Mouse (Mus musculus) midbrain, embryonic 15.5 days (tissue): ENCODE measurements around the gene Rhcg. TPM values are rescaled to one million over a fixed set of nuclear protein-coding genes. Genes with fewer than 3 reads are reported as not detected.

ENCODE experiments used
- ATAC-seq: fragments of 200-750 bp; cut with Nextera tagmentation; replicated peaks from 2 replicates; pipeline ENCODE4 v1.8.0; 2017; ENCODE audit warnings: moderate TSS enrichment
- H3K27ac ChIP-seq: fragments of 300-500 bp; sonication (generic); 2 replicates; pipeline ENCODE4 v1.5.1; 2015; ENCODE audit warnings: mild to moderate bottlenecking, inconsistent platforms
- H3K27me3 ChIP-seq: fragments of 300-500 bp; sonication (generic); replicated peaks from 2 replicates; pipeline ENCODE4 v1.6.1; 2015; ENCODE audit warnings: inconsistent platforms
- H3K36me3 ChIP-seq: fragments of 300-500 bp; sonication (generic); replicated peaks from 2 replicates; pipeline ENCODE4 v1.6.1; 2015; ENCODE audit warnings: inconsistent platforms
- H3K4me1 ChIP-seq: fragments of 300-500 bp; sonication (generic); 2 replicates; pipeline ENCODE4 v1.6.1; 2015; ENCODE audit warnings: inconsistent platforms
- H3K4me2 ChIP-seq: fragments of 300-500 bp; sonication (generic); 2 replicates; pipeline ENCODE4 v1.6.1; 2015; ENCODE audit warnings: inconsistent platforms, mild to moderate bottlenecking, moderate library complexity
- H3K4me3 ChIP-seq: fragments of 300-500 bp; sonication (generic); 2 replicates; pipeline ENCODE4 v1.5.1; 2015; ENCODE audit warnings: mild to moderate bottlenecking, inconsistent platforms
- H3K9ac ChIP-seq: fragments of 300-500 bp; sonication (generic); 2 replicates; pipeline ENCODE4 v1.6.1; 2015; ENCODE audit warnings: mild to moderate bottlenecking, inconsistent platforms
- H3K9me3 ChIP-seq: fragments of 300-500 bp; sonication (generic); 2 replicates; pipeline ENCODE4 v1.6.1; 2016; ENCODE audit warnings: inconsistent platforms
- WGBS: fragments of 180-500 bp; shearing (Covaris S2); methylation state at CpG from one replicate; pipeline ENCODE4 v1.1.7; 2015; ENCODE audit warnings: mixed read lengths; 5-methylcytosine and 5-hydroxymethylcytosine counted together
- polyA plus RNA-seq: library from polyadenylated mRNA; unstranded; fragments of >200 nt; fragmentation: Nextera tagmentation; extraction: Ambion mirVana; gene quantifications from 2 replicates; pipeline ENCODE4 v1.2.1, GENCODE M21; 2015

The Rhcg gene
- polyA plus RNA-seq, 1 experiment from 2014 or later: 1.9 TPM

- Histone ChIP-seq H3K27me3 (no peaks in the 10 kb centered on the region), H3K4me2 (no peak overlapping the region), H3K9me3 (no peaks in the 10 kb centered on the region), H3K4me3 (no peak overlapping the region), H3K4me1 (peaks cover 2% of the 10 kb centered on the region; the same call in 1 of the 2 replicates), H3K36me3 (no peaks in the 10 kb centered on the region), H3K9ac (no peak overlapping the region), H3K27ac (peak overlapping the region; percentile 18)
- ATAC-seq: no peak
- 69% methylated on average over 6 of the region's 6 CpGs for WGBS
Measured at GRCm38 (mm10) chr7:79568212-79568611, 49.2 kb downstream of the Rhcg start.

- no peak overlapping the region for H3K9ac ChIP-seq
- H3K36me3 ChIP-seq: no peaks in the 10 kb centered on the region
- no peak overlapping the region for H3K27ac ChIP-seq
- ATAC-seq: 0 out of 2 replicates have a peak, but pooled peaks have one; percentile 27
- 21% methylated on average over 13 of the region's 13 CpGs for WGBS
- no peaks in the 10 kb centered on the region for H3K27me3 ChIP-seq
- no peak overlapping the region for H3K4me3 ChIP-seq
- no peaks in the 10 kb centered on the region for H3K9me3 ChIP-seq
- no peak overlapping the region for H3K4me2 ChIP-seq
- no peaks in the 10 kb centered on the region for H3K4me1 ChIP-seq
Measured at GRCm38 (mm10) chr7:79563675-79564074, 53.8 kb downstream of the Rhcg start.

GRCm38 (mm10) chr7:79562385-79562784, 55.1 kb downstream of the Rhcg start:
- Histone ChIP-seq H3K4me3 (no peak overlapping the region), H3K27ac (no peak overlapping the region), H3K9me3 (no peaks in the 10 kb centered on the region), H3K4me1 (no peaks in the 10 kb centered on the region), H3K4me2 (no peak overlapping the region), H3K27me3 (peaks cover 3% of the 10 kb centered on the region; the same call in 1 of the 2 replicates), H3K36me3 (no peaks in the 10 kb centered on the region), H3K9ac (no peak overlapping the region)
- WGBS: 47% methylated on average over 5 of the region's 5 CpGs
- no peak for ATAC-seq

GRCm38 (mm10) chr7:79558698-79559097, 58.8 kb downstream of the Rhcg start:
- no peak for ATAC-seq
- no peak overlapping the region for H3K9ac ChIP-seq
- no peaks in the 10 kb centered on the region for H3K9me3 ChIP-seq
- H3K27me3 ChIP-seq: peaks cover 32% of the 10 kb centered on the region
- H3K36me3 ChIP-seq: no peaks in the 10 kb centered on the region
- 83% methylated on average over 1 of the region's 1 CpGs for whole genome bisulfite sequencing
- no peak overlapping the region for H3K4me3 ChIP-seq
- H3K27ac ChIP-seq: no peak overlapping the region
- H3K4me2 ChIP-seq: no peak overlapping the region
- peaks cover 5% of the 10 kb centered on the region; the same call in 1 of the 2 replicates for H3K4me1 ChIP-seq

- H3K4me1 ChIP-seq: peaks cover 8% of the 10 kb centered on the region; the same call in 1 of the 2 replicates
- WGBS: 5% methylated on average over 8 of the region's 8 CpGs
- H3K9ac ChIP-seq: no peak overlapping the region
- H3K9me3 ChIP-seq: no peaks in the 10 kb centered on the region
- H3K27ac ChIP-seq: no peak overlapping the region
- H3K4me2 ChIP-seq: no peak overlapping the region
- H3K4me3 ChIP-seq: no peak overlapping the region
- peaks cover 41% of the 10 kb centered on the region for H3K27me3 ChIP-seq
- peak; percentile 73; the same call in 1 of the 2 replicates for ATAC-seq
- no peaks in the 10 kb centered on the region for H3K36me3 ChIP-seq
Measured at GRCm38 (mm10) chr7:79557728-79558221, 59.7 kb downstream of the Rhcg start.

GRCm38 (mm10) chr7:79555368-79556034, 62.0 kb downstream of the Rhcg start:
- Histone ChIP-seq H3K27me3 (peaks cover 46% of the 10 kb centered on the region), H3K4me2 (peak overlapping the region; percentile 20; the same call in 1 of the 2 replicates), H3K4me1 (peaks cover 8% of the 10 kb centered on the region; the same call in 1 of the 2 replicates), H3K4me3 (no peak overlapping the region), H3K9me3 (no peaks in the 10 kb centered on the region), H3K9ac (no peak overlapping the region), H3K36me3 (no peaks in the 10 kb centered on the region), H3K27ac (no peak overlapping the region)
- WGBS: 9% methylated on average over 25 of the region's 25 CpGs
- ATAC-seq: no peak

GRCm38 (mm10) chr7:79552702-79553101, 64.8 kb downstream of the Rhcg start:
- 4% methylated on average over 10 of the region's 10 CpGs for WGBS
- H3K4me3 ChIP-seq: no peak overlapping the region
- H3K4me2 ChIP-seq: no peak overlapping the region
- peaks cover 48% of the 10 kb centered on the region for H3K27me3 ChIP-seq
- H3K9me3 ChIP-seq: no peaks in the 10 kb centered on the region
- peaks cover 14% of the 10 kb centered on the region; the same call in 1 of the 2 replicates for H3K4me1 ChIP-seq
- H3K9ac ChIP-seq: no peak overlapping the region
- H3K27ac ChIP-seq: no peak overlapping the region
- H3K36me3 ChIP-seq: no peaks in the 10 kb centered on the region
- no peak for ATAC-seq

GRCm38 (mm10) chr7:79548893-79549555, 68.4 kb downstream of the Rhcg start:
- 17% methylated on average over 12 of the region's 12 CpGs for WGBS
- Histone ChIP-seq H3K9ac (no peak overlapping the region), H3K4me2 (no peak overlapping the region), H3K27me3 (peaks cover 45% of the 10 kb centered on the region), H3K27ac (peak overlapping the region; percentile 54), H3K36me3 (no peaks in the 10 kb centered on the region), H3K4me1 (peaks cover 25% of the 10 kb centered on the region), H3K4me3 (no peak overlapping the region), H3K9me3 (no peaks in the 10 kb centered on the region)
- no peak for ATAC-seq

- no peak overlapping the region for H3K9ac ChIP-seq
- H3K9me3 ChIP-seq: no peaks in the 10 kb centered on the region
- no peaks in the 10 kb centered on the region for H3K36me3 ChIP-seq
- 0 out of 2 replicates have a peak overlapping the region, but pooled peaks have one; percentile 14 for H3K4me2 ChIP-seq
- peak; percentile 77 for ATAC-seq
- H3K4me1 ChIP-seq: peaks cover 36% of the 10 kb centered on the region
- 3% methylated on average over 15 of the region's 15 CpGs for WGBS
- H3K27me3 ChIP-seq: peaks cover 32% of the 10 kb centered on the region
- H3K4me3 ChIP-seq: no peak overlapping the region
- H3K27ac ChIP-seq: peak overlapping the region; percentile 21; the same call in 1 of the 2 replicates
Measured at GRCm38 (mm10) chr7:79547092-79547491, 70.4 kb downstream of the Rhcg start.

- Histone ChIP-seq H3K27ac (peak overlapping the region; percentile 79; the same call in 1 of the 2 replicates), H3K27me3 (peaks cover 36% of the 10 kb centered on the region), H3K9ac (no peak overlapping the region), H3K36me3 (no peaks in the 10 kb centered on the region), H3K4me3 (no peak overlapping the region), H3K4me2 (no peak overlapping the region), H3K9me3 (no peaks in the 10 kb centered on the region), H3K4me1 (peaks cover 37% of the 10 kb centered on the region)
- no peak for ATAC-seq
- 7% methylated on average over 7 of the region's 7 CpGs for WGBS
Measured at GRCm38 (mm10) chr7:79545066-79545400, 72.4 kb downstream of the Rhcg start.

GRCm38 (mm10) chr7:79544281-79545065, 73.0 kb downstream of the Rhcg start:
- no peaks in the 10 kb centered on the region for H3K36me3 ChIP-seq
- no peak overlapping the region for H3K4me3 ChIP-seq
- peaks cover 40% of the 10 kb centered on the region for H3K27me3 ChIP-seq
- 7% methylated on average over 37 of the region's 37 CpGs for WGBS
- H3K4me2 ChIP-seq: peak overlapping the region; percentile 64
- H3K9ac ChIP-seq: no peak overlapping the region
- H3K4me1 ChIP-seq: peaks cover 37% of the 10 kb centered on the region
- ATAC-seq: no peak
- H3K9me3 ChIP-seq: no peaks in the 10 kb centered on the region
- H3K27ac ChIP-seq: peak overlapping the region; percentile 79
